ENCODE assay signal across 26 mouse cellular contexts in genomic region chr6:61013780-61014179, GRCm38 (mm10).
DNase-seq lines count a peak whose midpoint lies in the region; ATAC-seq and TF ChIP-seq lines count a peak whose summit lies in the region.
"Had no signal": no experiment of that assay in that cellular context is flagged by ENCODE, and none has a peak within 500 bp of the region (broad histone marks: within the 10 kb centered on the region; RNA-seq: fewer than 3 reads in every experiment).

No protein-coding gene starts in this region.

- no peaks in the 10 kb centered on the region for H3K9me3 ChIP-seq in hindbrain, embryonic 13.5 days
- no peaks in the 10 kb centered on the region for H3K9me3 ChIP-seq in hindbrain, embryonic 11.5 days (ENCODE audit: control insufficient read depth, low read length)
- H3K9me3 ChIP-seq in hindbrain, embryonic 15.5 days: no peaks in the 10 kb centered on the region
- no peaks in the 10 kb centered on the region for H3K9me3 ChIP-seq in neural tube, embryonic 13.5 days
- H3K9me3 ChIP-seq: embryonic facial prominence, embryonic 15.5 days; kidney, embryonic 15.5 days had no signal

- H3K4me3 ChIP-seq in hindbrain, embryonic 13.5 days: no peak overlapping the region
- H3K4me3 ChIP-seq in hindbrain, embryonic 11.5 days (ENCODE audit: low read depth, low read length): no peak overlapping the region
- no peak overlapping the region for H3K4me3 ChIP-seq in hindbrain, embryonic 15.5 days
- no peak overlapping the region for H3K4me3 ChIP-seq in neural tube, embryonic 13.5 days
- H3K4me3 ChIP-seq: embryonic facial prominence, embryonic 15.5 days; kidney, embryonic 15.5 days; myocyte had no signal

- H3K4me2 ChIP-seq in hindbrain, embryonic 13.5 days: no peak overlapping the region
- H3K4me2 ChIP-seq in hindbrain, embryonic 11.5 days (replicated peaks; ENCODE audit: low read depth, low read length): no peak overlapping the region
- no peak overlapping the region for H3K4me2 ChIP-seq in hindbrain, embryonic 15.5 days
- no peak overlapping the region for H3K4me2 ChIP-seq in neural tube, embryonic 13.5 days
- H3K4me2 ChIP-seq: embryonic facial prominence, embryonic 15.5 days; heart, embryonic 11.5 days; kidney, embryonic 15.5 days; liver, embryonic 11.5 days had no signal

- ATAC-seq in hindbrain, embryonic 13.5 days (ENCODE audit: low FRiP score): peak; percentile 61
- no peak for ATAC-seq in hindbrain, embryonic 11.5 days (ENCODE audit: low FRiP score)
- ATAC-seq in hindbrain, embryonic 15.5 days (ENCODE audit: low FRiP score, low read depth): peak; percentile 71
- peak; percentile 63 for ATAC-seq in neural tube, embryonic 13.5 days (ENCODE audit: low read depth)
- no peak for ATAC-seq in CD4-positive, CD25-positive, alpha-beta regulatory T cell, adult 4 months
- ATAC-seq: forebrain, embryonic 14.5 days; liver, postnatal 0 days; Patski had no signal

- H3K27ac ChIP-seq in hindbrain, embryonic 13.5 days: no peak overlapping the region
- no peak overlapping the region for H3K27ac ChIP-seq in hindbrain, embryonic 11.5 days (ENCODE audit: low read depth, low read length)
- no peak overlapping the region for H3K27ac ChIP-seq in hindbrain, embryonic 15.5 days (replicated peaks)
- 0 out of 2 replicates have a peak overlapping the region, but pooled peaks have one; percentile 28 for H3K27ac ChIP-seq in neural tube, embryonic 13.5 days (replicated peaks)
- H3K27ac ChIP-seq: embryonic facial prominence, embryonic 15.5 days; kidney, embryonic 15.5 days had no signal

- no peak for TF ChIP-seq POLR2A in brain, embryonic 14.5 days (IDR thresholded peaks at IDR 0.05; ENCODE audit: borderline replicate concordance, extremely low read depth, insufficient read depth, insufficient read length, poor library complexity, severe bottlenecking)

- 59% methylated on average over 5 of the region's 5 CpGs for WGBS in hindbrain, embryonic 13.5 days
- 68% methylated on average over 5 of the region's 5 CpGs for WGBS in hindbrain, embryonic 11.5 days
- WGBS in hindbrain, embryonic 15.5 days: 56% methylated on average over 5 of the region's 5 CpGs
- 50% methylated on average over 5 of the region's 5 CpGs for WGBS in neural tube, embryonic 13.5 days

- H3K36me3 ChIP-seq in hindbrain, embryonic 13.5 days: no peaks in the 10 kb centered on the region
- H3K36me3 ChIP-seq in hindbrain, embryonic 11.5 days (ENCODE audit: control insufficient read depth, insufficient read depth, low read length): no peaks in the 10 kb centered on the region
- no peaks in the 10 kb centered on the region for H3K36me3 ChIP-seq in hindbrain, embryonic 15.5 days
- H3K36me3 ChIP-seq in neural tube, embryonic 13.5 days: no peaks in the 10 kb centered on the region
- H3K36me3 ChIP-seq: embryonic facial prominence, embryonic 15.5 days; kidney, embryonic 15.5 days had no signal

- no peak for DNase-seq in hindbrain, embryonic 11.5 days (ENCODE audit: low spot score)
- peak; percentile 33 for DNase-seq in brain, embryonic 14.5 days (ENCODE audit: low read depth)
- DNase-seq in layer of hippocampus, adult 9-11 months: no peak
- DNase-seq: cerebellum, adult 18-20 months; cerebellum, postnatal 14 days; gastrocnemius, postnatal 10 days; heart, postnatal 10 days; kidney, adult 11 months; kidney, postnatal 4 days; liver, postnatal 0 days; lung, postnatal 14 days; midbrain, embryonic 14.5 days; retina, postnatal 1 day; right cerebral cortex, postnatal 25 days; spleen, adult 18-20 months had no signal

- no peaks in the 10 kb centered on the region for H3K27me3 ChIP-seq in hindbrain, embryonic 13.5 days
- no peaks in the 10 kb centered on the region for H3K27me3 ChIP-seq in hindbrain, embryonic 11.5 days (ENCODE audit: control insufficient read depth, insufficient read depth, low read length)
- H3K27me3 ChIP-seq in hindbrain, embryonic 15.5 days: no peaks in the 10 kb centered on the region
- no peaks in the 10 kb centered on the region for H3K27me3 ChIP-seq in neural tube, embryonic 13.5 days
- H3K27me3 ChIP-seq: embryonic facial prominence, embryonic 15.5 days; kidney, embryonic 15.5 days had no signal

- TF ChIP-seq CTCF in brain, embryonic 14.5 days (IDR thresholded peaks at IDR 0.05; ENCODE audit: borderline replicate concordance, extremely low read depth, insufficient read depth, insufficient read length): no peak

- H3K9ac ChIP-seq in hindbrain, embryonic 13.5 days: no peak overlapping the region
- no peak overlapping the region for H3K9ac ChIP-seq in hindbrain, embryonic 11.5 days (ENCODE audit: low read depth, low read length)
- H3K9ac ChIP-seq in hindbrain, embryonic 15.5 days: no peak overlapping the region
- no peak overlapping the region for H3K9ac ChIP-seq in neural tube, embryonic 13.5 days
- H3K9ac ChIP-seq: embryonic facial prominence, embryonic 15.5 days; kidney, embryonic 15.5 days; liver, postnatal 0 days had no signal

- H3K4me1 ChIP-seq in hindbrain, embryonic 13.5 days (replicated peaks): no peaks in the 10 kb centered on the region
- no peaks in the 10 kb centered on the region for H3K4me1 ChIP-seq in hindbrain, embryonic 11.5 days (replicated peaks; ENCODE audit: control insufficient read depth, insufficient read depth, low read length)
- no peaks in the 10 kb centered on the region for H3K4me1 ChIP-seq in hindbrain, embryonic 15.5 days (replicated peaks)
- H3K4me1 ChIP-seq in neural tube, embryonic 13.5 days (replicated peaks): no peaks in the 10 kb centered on the region
- H3K4me1 ChIP-seq: embryonic facial prominence, embryonic 15.5 days; kidney, embryonic 15.5 days had no signal

Comparison
In these comparisons a context has a peak if more than half of its experiments do, and no peak if none do; other contexts are left out.
1. ATAC-seq: peak in hindbrain, embryonic 13.5 days (single experiment), hindbrain, embryonic 15.5 days (single experiment) and neural tube, embryonic 13.5 days (single experiment); none in hindbrain, embryonic 11.5 days (single experiment) and CD4-positive, CD25-positive, alpha-beta regulatory T cell, adult 4 months (single experiment).